Mouse (Mus musculus) gastrocnemius, postnatal 10 days (tissue): Measurements from ENCODE around the gene C1qa. TPM values are rescaled to one million over a fixed set of nuclear protein-coding genes. Genes with fewer than 3 reads are reported as not detected.

Experiments used
- DNase-seq: peaks from one replicate; pipeline ENCODE4 v3.0.0; 2021; ENCODE audit warnings: mixed read lengths
- total RNA-seq, 2 experiments: library from RNA; stranded (reverse); gene quantifications; 2 replicates each; pipeline ENCODE4 v1.2.3; 2021

The C1qa gene
- total RNA-seq, 2 experiments from 2014 or later: 23.3 to 23.8 TPM

GRCm38 (mm10) chr4:136862411-136862810 is 36.2 kb downstream of the C1qa start:
- no peak for DNase-seq

GRCm38 (mm10) chr4:136861806-136862205 is 36.8 kb downstream of the C1qa start:
- DNase-seq: no peak

- DNase-seq: no peak
Observed at GRCm38 (mm10) chr4:136860022-136860421, 38.6 kb downstream of the C1qa start.

DNA sequence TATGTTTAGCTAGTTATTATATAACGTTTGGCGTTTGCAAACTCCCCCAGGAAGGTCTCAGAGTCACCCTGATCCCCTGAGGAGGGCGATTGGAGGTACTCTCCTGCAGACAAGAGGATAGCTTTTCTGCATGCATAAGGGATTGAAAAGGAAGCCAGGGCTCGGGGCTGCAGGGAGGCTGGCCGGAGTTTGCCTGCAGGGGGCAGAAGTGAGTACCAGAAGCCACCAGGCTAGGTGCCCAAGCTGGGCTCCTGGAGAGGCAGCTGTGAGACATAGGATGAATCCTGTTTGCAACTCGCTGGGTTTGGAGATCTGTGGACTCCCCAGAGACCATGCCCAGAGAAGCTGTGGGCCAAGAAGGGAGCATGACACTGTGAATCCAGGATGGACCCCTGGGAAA is 43.5 kb downstream of the C1qa start:
- DNase-seq: no peak

- no peak for DNase-seq
Observed at GRCm38 (mm10) chr4:136852989-136853388, 45.6 kb downstream of the C1qa start.

DNA sequence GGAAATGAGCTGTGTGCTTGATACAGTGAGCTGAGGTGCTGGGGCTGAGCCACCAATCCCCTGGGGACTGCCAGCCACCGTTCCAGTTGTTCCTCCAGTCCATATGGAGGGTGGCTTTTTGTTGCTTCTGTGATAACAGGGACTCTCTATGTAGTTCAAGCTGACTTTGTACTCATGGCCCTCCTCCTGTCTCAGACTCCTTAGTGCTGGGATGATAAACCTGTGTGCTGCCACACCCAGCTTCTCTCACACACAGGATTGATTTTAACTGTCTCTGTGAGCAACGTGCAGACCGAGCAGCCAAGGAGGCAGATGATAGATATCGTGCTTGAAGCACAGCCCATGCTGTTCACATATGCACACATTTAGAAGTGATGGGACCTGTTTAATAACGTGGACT is 46.5 kb downstream of the C1qa start:
- no peak for DNase-seq

DNA sequence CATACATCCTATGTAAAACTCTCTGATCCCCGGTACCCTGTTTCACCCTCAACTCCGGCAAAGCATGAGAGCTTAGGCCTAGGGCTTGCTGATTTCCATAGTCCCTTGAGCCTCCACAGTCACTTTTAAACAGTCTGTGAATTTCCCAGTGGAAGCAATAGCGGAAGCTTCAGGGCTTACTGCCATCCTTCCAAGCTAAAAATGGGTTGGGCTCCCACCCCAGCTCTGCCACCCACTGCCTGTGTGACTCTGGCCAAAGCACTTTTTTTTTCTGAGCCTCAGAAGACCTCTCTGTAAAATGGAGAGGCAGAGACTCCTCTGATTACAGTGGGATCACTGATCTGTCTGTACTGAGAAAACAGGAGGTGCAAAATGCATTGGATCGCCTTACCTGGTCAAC is 50.0 kb downstream of the C1qa start:
- no peak for DNase-seq

- no peak for DNase-seq
Observed at GRCm38 (mm10) chr4:136847166-136847565, 51.4 kb downstream of the C1qa start.

Other genes starting within 250 kb of the C1qa start
- gene Ephb2, start 62.8 kb downstream of the C1qa start, total RNA-seq: 1 to 10 TPM; 4.6 to 5.4 TPM
- gene C1qb, start 12.6 kb downstream of the C1qa start, total RNA-seq: 10 to 100 TPM; 22.0 to 23.2 TPM
- gene C1qc, start 5.7 kb downstream of the C1qa start, total RNA-seq: 10 to 100 TPM; 22.7 to 23.9 TPM
- under 1 TPM in 1 of 2 experiments, not detected in 1; 0.05 TPM for gene Epha8, start 58.0 kb upstream of the C1qa start, total RNA-seq
- gene Zbtb40, start 150.0 kb upstream of the C1qa start, total RNA-seq: 1 to 10 TPM; 3.5 to 5.0 TPM